Mouse (Mus musculus) lung, postnatal 14 days (tissue): ENCODE results near the gene Gdpd2.

Source experiments
- DNase-seq: peaks from one replicate; pipeline ENCODE4 v3.0.0; 2021

Gdpd2 gene

GRCm38 (mm10) chrX:100777655-100778234 is 48.1 kb downstream of the Gdpd2 start:
- no peak for DNase-seq

- no peak for DNase-seq
These were observed 48.7 kb downstream of the Gdpd2 start for GRCm38 (mm10) chrX:100778397-100778796.
